Mouse (Mus musculus): ENCODE results near the gene Nol11. TPM values are rescaled to one million over a fixed set of nuclear protein-coding genes. Genes with fewer than 3 reads are reported as not detected.

The Nol11 gene
- polyA plus RNA-seq (2021): 34.3 TPM

GRCm38 (mm10) chr11:107188565-107189552 is at the start of gene Nol11:
TSS of gene Nol11 (minus strand) at chr11:107189381.
- ChIA-PET CTCF (interaction anchor here (1.0 kb wide), 1 partner anchor 20 kb away, joined by 4 read pairs; no protein-coding TSS in a partner anchor), POLR2A (interaction anchor here (0.9 kb wide), 1 partner anchor 11 kb away, joined by 3 read pairs; no protein-coding TSS in a partner anchor)
- ATAC-seq: peak; percentile 95
- H3K27me3 ChIP-seq: no peaks in the 10 kb centered on the region
- TF ChIP-seq CTCF (IDR thresholded peaks at IDR 0.05): peak; percentile 99
- DNase-seq (ENCODE audit: low read depth, low spot score): peak; percentile 89
- in situ Hi-C loops (cut with MboI; ENCODE audit: low pct_unique_long_range_greater_than_20kb): no loop called here

GRCm38 (mm10) chr11:107238506-107238905 is 49.3 kb upstream of the Nol11 start:
- DNase-seq (ENCODE audit: low read depth, low spot score) (no peak), ATAC-seq (no peak)
- CTCF ChIA-PET: no interaction called here
- no peaks in the 10 kb centered on the region for H3K27me3 ChIP-seq
- no peak for TF ChIP-seq CTCF (IDR thresholded peaks at IDR 0.05)
- in situ Hi-C loops (cut with MboI; ENCODE audit: low pct_unique_long_range_greater_than_20kb): no loop called here
- POLR2A ChIA-PET: no interaction called here

GRCm38 (mm10) chr11:107237532-107237931 is 48.4 kb upstream of the Nol11 start:
- TF ChIP-seq CTCF (IDR thresholded peaks at IDR 0.05): no peak
- DNase-seq (ENCODE audit: low read depth, low spot score) (no peak), ATAC-seq (no peak)
- CTCF ChIA-PET: no interaction called here
- POLR2A ChIA-PET: no interaction called here
- H3K27me3 ChIP-seq: no peaks in the 10 kb centered on the region
- in situ Hi-C loops (cut with MboI; ENCODE audit: low pct_unique_long_range_greater_than_20kb): no loop called here

- ATAC-seq: no peak
- in situ Hi-C loops (cut with MboI; ENCODE audit: low pct_unique_long_range_greater_than_20kb): no loop called here
These were observed 44.2 kb upstream of the Nol11 start for GRCm38 (mm10) chr11:107233252-107233890.

GRCm38 (mm10) chr11:107230128-107230527 is 40.9 kb upstream of the Nol11 start:
- no peak for TF ChIP-seq CTCF (IDR thresholded peaks at IDR 0.05)
- no peak for DNase-seq (ENCODE audit: low read depth, low spot score)
- POLR2A ChIA-PET: interaction anchor here (0.5 to 1.0 kb wide), 2 partner anchors 114 to 176 kb away, joined by 3 to 5 read pairs; no protein-coding TSS in a partner anchor
- CTCF ChIA-PET: no interaction called here
- in situ Hi-C loops (cut with MboI; ENCODE audit: low pct_unique_long_range_greater_than_20kb): no loop called here
- ATAC-seq: no peak
- no peaks in the 10 kb centered on the region for H3K27me3 ChIP-seq

More at GRCm38 (mm10) chr11:107233252-107233890, 44.2 kb upstream of the Nol11 start:
- DNase-seq (ENCODE audit: low read depth, low spot score): no peak
- CTCF ChIA-PET: no interaction called here
- POLR2A ChIA-PET: no interaction called here
- TF ChIP-seq CTCF (IDR thresholded peaks at IDR 0.05): no peak
- H3K27me3 ChIP-seq: no peaks in the 10 kb centered on the region

GRCm38 (mm10) chr11:107226431-107226830 is 37.2 kb upstream of the Nol11 start:
- ChIA-PET POLR2A (no interaction called here), CTCF (no interaction called here)
- no peak for ATAC-seq
- no peak for TF ChIP-seq CTCF (IDR thresholded peaks at IDR 0.05)
- in situ Hi-C loops (cut with MboI; ENCODE audit: low pct_unique_long_range_greater_than_20kb): no loop called here
- no peaks in the 10 kb centered on the region for H3K27me3 ChIP-seq
- no peak for DNase-seq (ENCODE audit: low read depth, low spot score)

GRCm38 (mm10) chr11:107226013-107226412 is 36.8 kb upstream of the Nol11 start:
- in situ Hi-C loops (cut with MboI; ENCODE audit: low pct_unique_long_range_greater_than_20kb): no loop called here
- ChIA-PET CTCF (no interaction called here), POLR2A (no interaction called here)
- no peak for DNase-seq (ENCODE audit: low read depth, low spot score)
- H3K27me3 ChIP-seq: no peaks in the 10 kb centered on the region
- no peak for TF ChIP-seq CTCF (IDR thresholded peaks at IDR 0.05)
- ATAC-seq: no peak

GRCm38 (mm10) chr11:107225301-107225700 is 36.1 kb upstream of the Nol11 start:
- ATAC-seq (no peak), DNase-seq (ENCODE audit: low read depth, low spot score) (no peak)
- TF ChIP-seq CTCF (IDR thresholded peaks at IDR 0.05): no peak
- no peaks in the 10 kb centered on the region for H3K27me3 ChIP-seq
- ChIA-PET CTCF (no interaction called here), POLR2A (no interaction called here)
- in situ Hi-C loops (cut with MboI; ENCODE audit: low pct_unique_long_range_greater_than_20kb): no loop called here

GRCm38 (mm10) chr11:107223667-107224214 is 34.6 kb upstream of the Nol11 start:
- no peak for TF ChIP-seq CTCF (IDR thresholded peaks at IDR 0.05)
- DNase-seq (ENCODE audit: low read depth, low spot score) (no peak), ATAC-seq (no peak)
- ChIA-PET POLR2A (no interaction called here), CTCF (no interaction called here)
- no peaks in the 10 kb centered on the region for H3K27me3 ChIP-seq
- in situ Hi-C loops (cut with MboI; ENCODE audit: low pct_unique_long_range_greater_than_20kb): no loop called here

GRCm38 (mm10) chr11:107223169-107223561 is 34.0 kb upstream of the Nol11 start:
- ATAC-seq (no peak), DNase-seq (ENCODE audit: low read depth, low spot score) (no peak)
- in situ Hi-C loops (cut with MboI; ENCODE audit: low pct_unique_long_range_greater_than_20kb): no loop called here
- ChIA-PET POLR2A (no interaction called here), CTCF (no interaction called here)
- TF ChIP-seq CTCF (IDR thresholded peaks at IDR 0.05): no peak
- no peaks in the 10 kb centered on the region for H3K27me3 ChIP-seq

All from Patski (cell line).